In genomic region chr10:31608441-31609065, GRCm38 (mm10) we compare ENCODE assay signal across 8 mouse cellular contexts. TPM values are rescaled to one million over a fixed set of nuclear protein-coding genes. Genes with fewer than 3 reads are reported as not detected.
DNase-seq lines count a peak whose midpoint lies in the region; ATAC-seq lines count a peak whose summit lies in the region.

No protein-coding gene starts in this region.

- peaks cover 25% of the 10 kb centered on the region for H3K4me1 ChIP-seq in lung, embryonic 15.5 days

- peak overlapping the region; percentile 65 for H3K4me2 ChIP-seq in lung, embryonic 15.5 days

- peak overlapping the region; percentile 79 for H3K4me3 ChIP-seq in lung, embryonic 15.5 days

- peak overlapping the region; percentile 89 for H3K9ac ChIP-seq in lung, embryonic 15.5 days

- WGBS in lung, embryonic 15.5 days = under 1% methylated on average over 49 of the region's 60 CpGs

- H3K27ac ChIP-seq in lung, embryonic 15.5 days = peak overlapping the region; percentile 82

- H3K27me3 ChIP-seq in lung, embryonic 15.5 days = no peaks in the 10 kb centered on the region

- ATAC-seq in granulocyte monocyte progenitor cell, adult 5-6 weeks (replicated peaks; ENCODE audit: poor library complexity, severe bottlenecking) = peak; percentile 36
- peak; percentile 39; the same call in 1 of the 2 replicates for ATAC-seq in lung, embryonic 15.5 days (ENCODE audit: borderline replicate concordance, extremely low read depth, low FRiP score, low TSS enrichment)
- no peak for ATAC-seq in inflammation-experienced regulatory T-cells, adult 6 months

- DNase-seq in 3T3-L1 (ENCODE audit: low read depth, low spot score) = peak; percentile 27
- peak; percentile 39 for DNase-seq in Muller cell, postnatal 12 days (ENCODE audit: inconsistent ontology term)
- DNase-seq in cerebellum, postnatal 4 days (ENCODE audit: low spot score in 2 of 2) = peak; percentile 24 to 50
- DNase-seq in kidney, adult 18-20 months = peak; percentile 54
- peak; percentile 31 for DNase-seq in right cerebral cortex, postnatal 14 days

- no peaks in the 10 kb centered on the region for H3K9me3 ChIP-seq in lung, embryonic 15.5 days

- H3K36me3 ChIP-seq in lung, embryonic 15.5 days = no peaks in the 10 kb centered on the region

RNA-seq across cellular contexts. Expression of gene Rnf217, which starts 0.4 kb away (rescaled TPM):
- 3.7 and 4.3 TPM in 2 replicates for total RNA-seq in granulocyte monocyte progenitor cell, adult 5-6 weeks (2014; fragmentation: Nextera tagmentation)
- 2.1 and 3.0 TPM in 2 replicates for total RNA-seq in granulocyte monocyte progenitor cell, adult 5-6 weeks (2017)
- 1.4 TPM in 2 replicates for polyA plus RNA-seq in lung, embryonic 15.5 days (2015; fragmentation: Nextera tagmentation; extraction: Ambion mirVana)
- not detected for polyA plus RNA-seq in inflammation-experienced regulatory T-cells, adult 6 months (2017; shearing (Covaris generic))
